Mouse (Mus musculus) liver, adult 10 weeks (tissue): Measurements from ENCODE around the gene Gm36210. TPM values are rescaled to one million over a fixed set of nuclear protein-coding genes. Genes with fewer than 3 reads are reported as not detected.

Experiments used
- polyA plus RNA-seq: library from polyadenylated mRNA; stranded (reverse); fragments of 350-450 nt; fragmentation: Illumina TruSeq; extraction: RNeasy Lipid Tissue Mini Kit (QIAGEN cat#74804); gene quantifications from one replicate; pipeline ENCODE4 v1.2.3, GENCODE M21; 2014; ENCODE audit warnings: low read depth, low replicate concordance

The Gm36210 gene
- polyA plus RNA-seq, result not detected

GRCm38 (mm10) chr7:4906466-4906950 lies at the start of gene Gm36210:
TSS of gene Gm36210 (minus strand) at chr7:4906516.

GRCm38 (mm10) chr7:4925441-4926381 lies 19.4 kb upstream of the Gm36210 start, which contains the start of gene Ssc5d:
TSS of gene Ssc5d (plus strand) at chr7:4925785.

GRCm38 (mm10) chr7:4921824-4922482 lies 15.6 kb upstream of the Gm36210 start, which contains the start of gene Nat14:
TSS of gene Nat14 (plus strand) at chr7:4922028.

GRCm38 (mm10) chr7:4915007-4915665 lies 8.8 kb upstream of the Gm36210 start, which contains the start of gene Zfp628:
TSS of gene Zfp628 (plus strand) at chr7:4915217.

GRCm38 (mm10) chr7:4876753-4877221 lies 29.5 kb downstream of the Gm36210 start, which contains the start of gene Isoc2a:
TSS of gene Isoc2a (plus strand) at chr7:4877153.

GRCm38 (mm10) chr7:4870133-4870532 lies 36.2 kb downstream of the Gm36210 start, which contains the start of gene Isoc2b:
TSS of gene Isoc2b (minus strand) at chr7:4870258.

Other genes starting within 250 kb of the Gm36210 start
- gene Ppp6r1, start 247.5 kb downstream of the Gm36210 start, polyA plus RNA-seq, result 10.9 TPM
- 0.87 TPM for gene Hspbp1, start 221.4 kb downstream of the Gm36210 start, polyA plus RNA-seq
- gene Brsk1, start 215.9 kb downstream of the Gm36210 start, polyA plus RNA-seq, result not detected
- not detected for gene Tmem150b, start 181.3 kb downstream of the Gm36210 start, polyA plus RNA-seq
- 1.4 TPM for gene Kmt5c, start 166.4 kb downstream of the Gm36210 start, polyA plus RNA-seq
- not detected for gene Cox6b2, start 153.4 kb downstream of the Gm36210 start, polyA plus RNA-seq
- not detected for gene Fam71e2, start 135.2 kb downstream of the Gm36210 start, polyA plus RNA-seq
- gene Il11, start 123.7 kb downstream of the Gm36210 start, polyA plus RNA-seq, result not detected
- gene Tmem190, start 123.6 kb downstream of the Gm36210 start, polyA plus RNA-seq, result not detected
- gene Tmem238, start 116.9 kb downstream of the Gm36210 start, polyA plus RNA-seq, result 1.1 TPM
- 18.8 TPM for gene Rpl28, start 113.6 kb downstream of the Gm36210 start, polyA plus RNA-seq
- 4.7 TPM for gene Ube2s, start 93.9 kb downstream of the Gm36210 start, polyA plus RNA-seq
- not detected for gene Shisa7, start 61.8 kb downstream of the Gm36210 start, polyA plus RNA-seq
- gene Isoc2b, start 36.3 kb downstream of the Gm36210 start, polyA plus RNA-seq, result 5.4 TPM
- 4.8 TPM for gene Isoc2a, start 29.4 kb downstream of the Gm36210 start, polyA plus RNA-seq
- not detected for gene Zfp628, start 8.7 kb upstream of the Gm36210 start, polyA plus RNA-seq
- not detected for gene Nat14, start 15.5 kb upstream of the Gm36210 start, polyA plus RNA-seq
- gene Ssc5d, start 19.3 kb upstream of the Gm36210 start, polyA plus RNA-seq, result not detected
- not detected for gene Sbk2, start 57.9 kb upstream of the Gm36210 start, polyA plus RNA-seq
- not detected for gene Sbk3, start 64.7 kb upstream of the Gm36210 start, polyA plus RNA-seq
- 6.3 TPM for gene Zfp579, start 89.6 kb upstream of the Gm36210 start, polyA plus RNA-seq
- gene Zfp524, start 107.9 kb upstream of the Gm36210 start, polyA plus RNA-seq, result 0.58 TPM
- gene Fiz1, start 108.2 kb upstream of the Gm36210 start, polyA plus RNA-seq, result 7.7 TPM
- gene Gm44973, start 109.0 kb upstream of the Gm36210 start, polyA plus RNA-seq, result not detected
- gene Zfp865, start 113.9 kb upstream of the Gm36210 start, polyA plus RNA-seq, result 2.7 TPM
- not detected for gene Ccdc106, start 114.0 kb upstream of the Gm36210 start, polyA plus RNA-seq
- gene 4632433K11Rik, start 127.6 kb upstream of the Gm36210 start, polyA plus RNA-seq, result 0.85 TPM
- 1.9 TPM for gene Zfp784, start 131.9 kb upstream of the Gm36210 start, polyA plus RNA-seq
- not detected for gene Zfp580, start 145.0 kb upstream of the Gm36210 start, polyA plus RNA-seq
- gene U2af2, start 155.6 kb upstream of the Gm36210 start, polyA plus RNA-seq, result 9.5 TPM
- 4.5 TPM for gene Epn1, start 173.7 kb upstream of the Gm36210 start, polyA plus RNA-seq
- not detected for gene Rfpl4, start 210.4 kb upstream of the Gm36210 start, polyA plus RNA-seq
- gene Rasl2-9, start 219.4 kb upstream of the Gm36210 start, polyA plus RNA-seq, result 1.2 TPM
- not detected for gene Vmn1r55, start 243.2 kb upstream of the Gm36210 start, polyA plus RNA-seq